Mouse (Mus musculus): ENCODE data around the gene Rd3l. TPM values are rescaled to one million over a fixed set of nuclear protein-coding genes. Genes with fewer than 3 reads are reported as not detected.

The Rd3l gene
- not detected in 2 replicates for polyA plus RNA-seq (2016; fragmentation: Nextera tagmentation; extraction: Ambion mirVana)

DNA sequence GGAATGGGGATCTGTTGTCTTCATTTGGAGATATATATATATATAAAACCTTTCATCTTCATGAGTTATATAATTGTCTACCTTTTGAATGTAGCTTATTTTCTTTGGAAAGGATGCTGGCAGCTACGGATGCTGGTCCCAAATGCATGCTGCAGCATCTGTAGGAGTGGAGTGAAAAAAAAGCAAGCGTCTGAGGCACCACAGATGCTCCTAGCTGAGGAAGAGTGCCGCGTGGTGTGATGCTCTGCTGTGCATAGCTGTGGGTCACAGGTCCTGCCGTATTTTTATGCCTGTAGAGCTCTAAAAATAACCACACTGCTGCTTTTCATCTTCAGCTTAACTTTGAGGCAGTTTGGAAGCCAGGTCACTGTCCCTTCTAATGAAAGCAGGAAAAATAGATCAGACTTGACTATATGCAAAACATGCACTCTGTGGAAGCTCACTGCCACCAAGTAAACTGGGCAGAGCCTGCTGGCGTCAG, at the start of gene Rd3l:
TSS of gene Rd3l (minus strand) at position 431 of the 481 bp plus-strand sequence.
- H3K9me3 ChIP-seq: no peaks in the 10 kb centered on the region
- H3K36me3 ChIP-seq (replicated peaks): no peaks in the 10 kb centered on the region
- H3K4me1 ChIP-seq: peaks cover 17% of the 10 kb centered on the region
- DNase-seq (ENCODE audit: low spot score): no peak
- WGBS: 76% methylated on average over 6 of the region's 6 CpGs
- no peak within 1 kb of the TSS for H3K4me3 ChIP-seq
- no peak within 1 kb of the TSS for H3K27ac ChIP-seq (replicated peaks)
- H3K27me3 ChIP-seq (replicated peaks; ENCODE audit: low read depth, poor library complexity, severe bottlenecking): no peaks in the 10 kb centered on the region

DNA sequence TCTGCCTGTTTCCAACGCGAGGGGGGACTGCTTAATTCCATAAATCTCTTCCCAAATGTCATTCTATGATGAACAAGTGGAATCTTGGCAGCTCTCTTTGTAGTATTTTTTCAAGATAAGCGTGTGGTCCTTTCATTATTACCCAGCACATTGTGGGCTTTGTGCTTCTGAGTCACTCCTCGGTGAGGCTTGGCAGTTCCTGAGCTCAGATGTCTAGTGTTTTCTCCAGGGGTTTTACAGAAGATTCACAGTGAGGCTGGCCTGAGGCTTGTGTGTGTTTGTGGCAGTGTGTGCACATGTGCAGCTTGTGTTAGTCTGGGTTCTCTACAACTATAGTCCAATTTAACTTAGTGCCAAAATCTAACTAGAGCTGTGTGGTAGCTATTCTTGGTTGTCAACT, 46.3 kb upstream of the Rd3l start:
- 79% methylated on average over 4 of the region's 4 CpGs for WGBS
- Histone ChIP-seq H3K4me3 (no peak overlapping the region), H3K27ac (replicated peaks) (no peak overlapping the region), H3K9me3 (no peaks in the 10 kb centered on the region), H3K36me3 (replicated peaks) (no peaks in the 10 kb centered on the region), H3K27me3 (replicated peaks; ENCODE audit: low read depth, poor library complexity, severe bottlenecking) (no peaks in the 10 kb centered on the region), H3K4me1 (no peaks in the 10 kb centered on the region)
- DNase-seq (ENCODE audit: low spot score): no peak

DNA sequence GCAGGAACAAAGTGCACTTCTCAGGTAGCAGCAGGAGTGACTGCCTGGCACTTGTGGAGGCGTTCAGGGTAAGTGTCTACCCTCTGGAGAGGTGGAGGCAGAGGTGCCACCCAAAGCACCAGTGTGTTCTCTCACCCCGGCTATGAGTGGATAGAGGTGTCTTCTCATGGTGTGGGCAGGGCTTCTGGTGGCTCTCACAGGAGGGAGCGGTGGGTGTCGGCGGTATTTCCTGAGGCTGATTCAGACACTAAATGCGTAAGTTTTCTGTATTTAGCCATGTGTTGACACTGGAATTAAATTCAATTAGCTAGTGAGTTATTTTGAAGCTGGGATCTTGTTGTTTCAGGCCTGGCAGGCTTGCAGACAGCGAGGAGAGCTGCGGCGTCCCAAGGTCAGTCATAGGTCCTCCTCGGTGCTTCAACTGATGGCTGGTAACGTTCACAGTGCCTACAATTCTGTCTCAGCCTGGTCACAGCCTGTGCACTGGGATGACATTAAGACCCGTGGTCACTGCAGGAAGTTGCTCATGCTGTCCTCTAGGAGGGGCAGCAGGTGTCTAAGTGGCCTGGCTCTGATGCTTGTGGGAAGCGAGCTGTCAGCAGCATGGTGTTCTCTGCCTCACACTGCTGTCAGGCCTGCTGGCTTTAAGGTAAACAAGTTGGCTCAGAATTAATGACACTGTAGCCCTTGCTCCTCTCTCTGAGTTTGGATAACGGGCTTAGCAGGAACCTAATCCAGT, 45.0 kb upstream of the Rd3l start:
- no peak for DNase-seq (ENCODE audit: low spot score)
- 80% methylated on average over 14 of the region's 14 CpGs for WGBS
- Histone ChIP-seq H3K9me3 (peaks cover 7% of the 10 kb centered on the region; the same call in 1 of the 2 replicates), H3K27me3 (replicated peaks; ENCODE audit: low read depth, poor library complexity, severe bottlenecking) (no peaks in the 10 kb centered on the region), H3K27ac (replicated peaks) (no peak overlapping the region), H3K4me3 (no peak overlapping the region), H3K36me3 (replicated peaks) (no peaks in the 10 kb centered on the region), H3K4me1 (no peaks in the 10 kb centered on the region)

- Histone ChIP-seq H3K36me3 (replicated peaks) (no peaks in the 10 kb centered on the region), H3K9me3 (peaks cover 10% of the 10 kb centered on the region; the same call in 1 of the 2 replicates), H3K4me1 (no peaks in the 10 kb centered on the region), H3K4me3 (no peak overlapping the region), H3K27ac (replicated peaks) (no peak overlapping the region), H3K27me3 (replicated peaks; ENCODE audit: low read depth, poor library complexity, severe bottlenecking) (no peaks in the 10 kb centered on the region)
- DNase-seq (ENCODE audit: low spot score): no peak
- 88% methylated on average over 13 of the region's 13 CpGs for WGBS
Measured at GRCm38 (mm10) chr12:112025457-112025856, 44.3 kb upstream of the Rd3l start.

GRCm38 (mm10) chr12:112024581-112025310, 43.6 kb upstream of the Rd3l start:
- no peaks in the 10 kb centered on the region for H3K36me3 ChIP-seq (replicated peaks)
- H3K27me3 ChIP-seq (replicated peaks; ENCODE audit: low read depth, poor library complexity, severe bottlenecking): no peaks in the 10 kb centered on the region
- H3K27ac ChIP-seq (replicated peaks): no peak overlapping the region
- no peaks in the 10 kb centered on the region for H3K4me1 ChIP-seq
- no peak for DNase-seq (ENCODE audit: low spot score)
- peaks cover 15% of the 10 kb centered on the region; the same call in 1 of the 2 replicates for H3K9me3 ChIP-seq
- H3K4me3 ChIP-seq: no peak overlapping the region
- 84% methylated on average over 17 of the region's 17 CpGs for WGBS

- H3K4me1 ChIP-seq: no peaks in the 10 kb centered on the region
- WGBS: 75% methylated on average over 2 of the region's 2 CpGs
Measured at GRCm38 (mm10) chr12:112023306-112023705, 42.2 kb upstream of the Rd3l start.

DNA sequence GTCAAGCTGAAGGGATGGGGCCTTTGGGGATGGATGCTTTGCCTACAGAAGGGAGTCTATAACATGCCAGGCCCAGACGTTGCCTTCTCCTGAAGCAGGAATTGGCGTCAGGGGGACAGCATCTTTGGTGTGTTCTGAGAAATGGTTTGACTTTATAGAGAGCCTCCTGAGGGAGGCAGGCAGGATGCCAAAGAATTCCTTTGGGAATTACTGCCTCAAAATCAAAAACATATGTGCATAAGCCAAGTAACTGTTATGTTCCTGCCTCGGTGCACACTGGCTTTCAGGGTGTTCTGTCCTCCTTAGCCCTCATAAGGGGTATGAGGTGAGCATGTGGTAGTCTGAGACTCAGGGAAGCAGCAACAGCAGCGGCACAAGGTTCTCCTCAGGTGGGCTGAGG, 35.2 kb upstream of the Rd3l start:
- H3K27me3 ChIP-seq (replicated peaks; ENCODE audit: low read depth, poor library complexity, severe bottlenecking): no peaks in the 10 kb centered on the region
- H3K36me3 ChIP-seq (replicated peaks): no peaks in the 10 kb centered on the region
- H3K4me3 ChIP-seq: no peak overlapping the region
- no peak overlapping the region for H3K27ac ChIP-seq (replicated peaks)
- no peak for DNase-seq (ENCODE audit: low spot score)
- peaks cover 12% of the 10 kb centered on the region; the same call in 1 of the 2 replicates for H3K9me3 ChIP-seq
- peaks cover 25% of the 10 kb centered on the region for H3K4me1 ChIP-seq
- 71% methylated on average over 4 of the region's 4 CpGs for WGBS

More at GRCm38 (mm10) chr12:112023306-112023705, 42.2 kb upstream of the Rd3l start:
- DNase-seq (ENCODE audit: low spot score): no peak
- H3K27me3 ChIP-seq (replicated peaks; ENCODE audit: low read depth, poor library complexity, severe bottlenecking): no peaks in the 10 kb centered on the region
- no peaks in the 10 kb centered on the region for H3K36me3 ChIP-seq (replicated peaks)
- peaks cover 16% of the 10 kb centered on the region; the same call in 1 of the 2 replicates for H3K9me3 ChIP-seq
- no peak overlapping the region for H3K27ac ChIP-seq (replicated peaks)
- H3K4me3 ChIP-seq: no peak overlapping the region

DNA sequence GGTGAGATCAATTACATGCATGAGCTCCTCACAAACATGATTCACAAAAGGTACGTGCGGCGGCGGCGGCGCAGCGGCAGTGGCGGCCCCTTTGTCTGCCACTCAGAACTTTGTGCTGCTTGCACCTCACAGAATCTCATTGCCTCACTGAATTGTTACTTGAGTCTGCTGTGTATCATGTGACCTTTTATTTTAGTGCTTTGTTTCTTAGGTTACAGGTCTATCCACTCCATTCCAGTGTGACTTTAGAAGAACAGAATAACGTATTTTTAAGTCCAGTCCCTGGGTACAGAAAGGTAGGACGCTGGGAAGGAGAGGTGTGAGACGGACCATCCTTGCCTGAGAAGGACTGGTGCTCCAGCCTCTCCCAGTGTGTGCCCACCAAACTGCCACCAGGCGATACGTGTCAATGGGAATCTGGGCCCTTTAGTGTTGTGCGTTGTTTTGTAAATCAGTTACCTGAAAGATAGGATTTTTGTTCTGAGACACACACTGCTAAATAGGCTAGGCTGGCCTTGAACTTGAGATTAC, 32.2 kb upstream of the Rd3l start:
- H3K4me3 ChIP-seq: peak overlapping the region; percentile 46
- H3K27ac ChIP-seq (replicated peaks): peak overlapping the region; percentile 85
- H3K36me3 ChIP-seq (replicated peaks): no peaks in the 10 kb centered on the region
- DNase-seq (ENCODE audit: low spot score): peak; percentile 61
- H3K4me1 ChIP-seq: peaks cover 25% of the 10 kb centered on the region
- H3K9me3 ChIP-seq: no peaks in the 10 kb centered on the region
- 23% methylated on average over 14 of the region's 14 CpGs for WGBS
- H3K27me3 ChIP-seq (replicated peaks; ENCODE audit: low read depth, poor library complexity, severe bottlenecking): no peaks in the 10 kb centered on the region

GRCm38 (mm10) chr12:112012511-112013270, 31.6 kb upstream of the Rd3l start:
- no peaks in the 10 kb centered on the region for H3K9me3 ChIP-seq
- H3K36me3 ChIP-seq (replicated peaks): no peaks in the 10 kb centered on the region
- peak; percentile 84 for DNase-seq (ENCODE audit: low spot score)
- 32% methylated on average over 12 of the region's 12 CpGs for WGBS
- H3K4me1 ChIP-seq: peaks cover 25% of the 10 kb centered on the region
- peak overlapping the region; percentile 85 for H3K27ac ChIP-seq (replicated peaks)
- peak overlapping the region; percentile 46 for H3K4me3 ChIP-seq
- no peaks in the 10 kb centered on the region for H3K27me3 ChIP-seq (replicated peaks; ENCODE audit: low read depth, poor library complexity, severe bottlenecking)

- DNase-seq (ENCODE audit: low spot score): peak; percentile 74
- 0 out of 2 replicates have a peak, but pooled peaks cover 2% of the 10 kb centered on the region for H3K4me1 ChIP-seq
- no peaks in the 10 kb centered on the region for H3K27me3 ChIP-seq (replicated peaks; ENCODE audit: low read depth, poor library complexity, severe bottlenecking)
- 23% methylated on average over 8 of the region's 8 CpGs for WGBS
- no peak overlapping the region for H3K4me3 ChIP-seq
- H3K36me3 ChIP-seq (replicated peaks): no peaks in the 10 kb centered on the region
- no peaks in the 10 kb centered on the region for H3K9me3 ChIP-seq
- H3K27ac ChIP-seq (replicated peaks): no peak overlapping the region
Measured at GRCm38 (mm10) chr12:112001223-112001622, 20.1 kb upstream of the Rd3l start.

- no peaks in the 10 kb centered on the region for H3K4me1 ChIP-seq
- WGBS: 90% methylated on average over 7 of the region's 7 CpGs
- no peak overlapping the region for H3K27ac ChIP-seq (replicated peaks)
- no peaks in the 10 kb centered on the region for H3K9me3 ChIP-seq
- H3K36me3 ChIP-seq (replicated peaks): no peaks in the 10 kb centered on the region
- no peak overlapping the region for H3K4me3 ChIP-seq
- no peaks in the 10 kb centered on the region for H3K27me3 ChIP-seq (replicated peaks; ENCODE audit: low read depth, poor library complexity, severe bottlenecking)
- DNase-seq (ENCODE audit: low spot score): no peak
Measured at GRCm38 (mm10) chr12:111999735-112000134, 18.6 kb upstream of the Rd3l start.

- H3K4me1 ChIP-seq: no peaks in the 10 kb centered on the region
- no peaks in the 10 kb centered on the region for H3K27me3 ChIP-seq (replicated peaks; ENCODE audit: low read depth, poor library complexity, severe bottlenecking)
- DNase-seq (ENCODE audit: low spot score): no peak
- no peaks in the 10 kb centered on the region for H3K9me3 ChIP-seq
- 93% methylated on average over 2 of the region's 2 CpGs for WGBS
- H3K36me3 ChIP-seq (replicated peaks): no peaks in the 10 kb centered on the region
- no peak overlapping the region for H3K4me3 ChIP-seq
- H3K27ac ChIP-seq (replicated peaks): no peak overlapping the region
Measured at GRCm38 (mm10) chr12:111995161-111995560, 14.0 kb upstream of the Rd3l start.

All from embryonic facial prominence, embryonic 10.5 days (tissue).